Mouse (Mus musculus) kidney, adult 2 months (tissue): ENCODE results near the gene Pard6b.

Experiments
- CTCF ChIP-seq: fragments of 200-500 bp; conservative IDR thresholded peaks from 2 replicates; pipeline ENCODE4 v1.5.1; 2011; ENCODE audit warnings: low read depth, mild to moderate bottlenecking, control low read depth, low read length, moderate library complexity, mixed read lengths; ENCODE audit not compliant: insufficient read depth, insufficient read length
- POLR2A ChIP-seq: fragments of 200-500 bp; IDR thresholded peaks from one replicate; pipeline ENCODE4 v1.6.1; 2011; ENCODE audit warnings: low read depth, low read length, control low read depth

DNA sequence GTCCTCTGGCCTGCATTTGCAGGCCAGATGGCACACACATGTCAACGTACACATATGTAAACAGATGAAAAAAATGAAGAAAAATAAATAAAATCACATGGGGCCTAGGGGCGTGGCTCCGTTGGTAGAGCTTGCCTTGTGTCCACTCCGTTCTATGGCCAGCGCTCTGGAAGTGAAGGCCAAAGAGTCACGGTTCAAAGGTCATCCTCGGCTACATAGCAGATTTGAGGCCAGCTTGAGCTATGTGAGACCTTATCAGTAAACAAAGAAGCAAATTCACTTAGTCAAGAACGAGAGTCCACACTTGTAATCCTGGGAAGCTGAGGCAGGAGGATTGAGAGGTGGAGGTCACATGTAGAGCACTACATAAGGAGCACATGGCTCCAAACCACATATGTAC is 24.5 kb downstream of the Pard6b start:
- TF ChIP-seq CTCF (no peak), POLR2A (no peak)
